Mouse (Mus musculus) retina, adult 2 months (tissue): Measurements from ENCODE around the gene Rbfox2.
"Not testable (repeated sequence)": the region's sequence is repeated elsewhere in the genome, so short reads cannot be mapped to it uniquely, and the experiment has no call there.

Experiments
- DNase-seq: peaks from one replicate; pipeline ENCODE4 v3.0.0-alpha.2; 2012; ENCODE audit warnings: low read depth, low spot score

Gene Rbfox2

DNA sequence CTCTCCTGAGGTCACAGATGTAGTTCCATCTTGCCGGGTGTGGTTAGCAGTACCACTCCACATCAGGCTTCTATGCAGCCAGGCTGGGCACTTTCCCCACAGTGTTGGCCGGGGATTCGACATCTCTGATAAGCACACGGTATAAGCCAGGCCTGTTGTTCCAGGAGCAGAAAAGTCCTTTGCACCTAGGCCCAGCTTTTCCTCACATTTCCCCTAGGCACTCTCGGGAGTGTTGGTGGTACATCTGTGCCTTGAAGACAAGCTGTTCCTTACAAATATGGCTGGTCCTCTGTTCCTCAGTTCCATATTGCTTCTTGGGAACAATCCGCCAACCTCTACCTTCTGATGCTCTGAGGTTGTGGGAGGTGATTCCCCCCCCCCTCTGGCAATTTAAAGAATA lies 240.6 kb downstream of the Rbfox2 start:
- DNase-seq, result no peak

DNA sequence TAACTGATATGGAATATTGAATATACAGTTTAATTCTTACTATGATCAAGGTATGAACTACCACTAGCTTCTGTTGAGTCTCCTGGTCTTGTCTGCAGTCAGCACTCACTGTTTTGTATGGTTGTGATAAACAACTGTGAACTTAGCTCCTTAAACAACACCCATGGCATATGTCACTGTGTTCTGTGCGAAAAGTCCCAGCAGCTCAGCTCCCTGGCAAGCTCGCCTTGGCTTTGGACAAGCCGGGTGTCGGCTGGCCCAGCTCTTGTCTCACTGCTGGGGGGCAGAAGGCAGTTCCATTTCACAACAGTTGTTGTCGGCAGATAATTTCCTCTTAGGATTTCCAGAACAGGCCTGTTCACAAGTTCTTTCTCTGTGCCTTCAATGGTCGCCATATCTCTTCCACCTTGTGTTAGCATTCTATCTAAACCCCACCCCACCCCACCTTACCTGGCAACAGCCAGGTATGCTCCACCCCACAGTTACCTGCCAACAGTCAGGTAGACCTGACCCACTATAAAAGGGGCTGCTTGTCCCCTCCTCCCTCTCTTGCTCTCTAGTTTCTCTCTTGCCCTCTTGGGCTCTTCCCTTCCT lies 241.4 kb downstream of the Rbfox2 start:
- DNase-seq, result no peak

DNA sequence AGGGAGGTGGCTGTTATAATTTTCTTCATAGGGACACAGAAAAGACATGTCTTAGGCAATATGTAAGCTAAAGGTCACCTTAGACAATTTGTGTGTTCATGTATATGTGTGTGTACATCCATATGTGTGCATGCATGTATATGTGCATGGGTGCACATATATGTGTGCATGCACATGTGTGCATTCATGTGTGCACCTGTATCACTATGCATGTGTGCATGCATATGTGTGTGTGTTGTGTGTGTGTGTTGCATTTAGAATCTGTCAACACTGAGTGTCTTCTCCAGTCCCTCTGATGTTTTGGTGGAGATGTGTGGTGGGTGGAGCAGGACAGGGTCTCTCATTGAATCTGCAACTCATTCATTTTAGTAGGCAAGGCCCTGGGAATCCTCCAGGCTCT lies 244.1 kb downstream of the Rbfox2 start:
- DNase-seq, result no peak

DNA sequence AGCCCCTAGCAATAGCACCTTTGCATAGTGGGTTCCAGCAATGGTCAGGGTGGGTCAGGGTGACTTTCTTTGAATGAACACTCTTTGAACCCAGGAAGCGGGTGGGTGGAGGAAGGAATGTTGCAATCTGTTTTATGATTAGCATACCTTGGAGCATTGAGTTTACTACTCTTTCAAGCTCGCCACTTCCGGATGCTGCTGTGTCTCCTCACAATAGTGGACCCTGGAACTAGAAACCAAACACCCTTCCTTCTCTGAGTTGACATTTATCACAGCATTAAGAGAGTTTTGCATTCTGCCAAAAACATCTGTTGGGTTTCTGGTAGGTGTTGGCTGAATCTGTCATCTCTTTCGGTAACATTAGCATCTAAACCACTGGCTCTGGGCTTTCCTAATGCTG lies 247.4 kb downstream of the Rbfox2 start:
- not testable (repeated sequence) for DNase-seq

DNA sequence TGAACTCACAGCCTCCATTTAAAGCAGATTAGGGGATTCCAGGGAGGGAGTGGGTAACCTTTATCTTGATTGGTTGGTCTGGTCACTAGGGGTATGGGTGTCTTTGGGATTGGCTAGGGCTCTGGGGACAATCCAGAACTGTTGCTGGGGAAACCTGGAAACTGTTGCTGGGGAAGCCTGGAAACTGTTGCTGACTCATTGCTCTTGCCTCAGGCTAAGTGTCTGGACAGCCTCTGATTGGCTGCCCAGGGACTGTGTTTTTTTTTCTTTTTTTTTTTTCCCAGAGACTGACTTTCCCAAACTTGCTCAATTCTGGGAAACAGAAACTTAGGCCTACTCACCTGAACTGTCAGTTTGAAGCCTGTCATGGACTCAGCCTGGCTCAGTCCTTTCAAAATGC lies 248.2 kb downstream of the Rbfox2 start:
- no peak for DNase-seq

DNA sequence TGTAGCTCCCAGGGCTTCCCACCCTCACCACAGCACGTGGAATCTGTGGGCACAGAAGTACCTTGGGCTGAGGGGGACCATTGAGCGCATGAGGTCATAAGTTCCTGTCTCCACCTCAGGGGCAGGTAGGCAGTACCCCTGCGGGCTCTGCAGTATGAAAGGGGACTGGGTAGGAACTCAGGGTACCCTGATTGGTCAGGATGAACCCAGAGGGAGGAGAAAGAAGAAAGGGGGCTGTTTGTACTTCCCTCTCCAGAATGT lies 250.1 kb downstream of the Rbfox2 start:
- DNase-seq, result no peak

DNA sequence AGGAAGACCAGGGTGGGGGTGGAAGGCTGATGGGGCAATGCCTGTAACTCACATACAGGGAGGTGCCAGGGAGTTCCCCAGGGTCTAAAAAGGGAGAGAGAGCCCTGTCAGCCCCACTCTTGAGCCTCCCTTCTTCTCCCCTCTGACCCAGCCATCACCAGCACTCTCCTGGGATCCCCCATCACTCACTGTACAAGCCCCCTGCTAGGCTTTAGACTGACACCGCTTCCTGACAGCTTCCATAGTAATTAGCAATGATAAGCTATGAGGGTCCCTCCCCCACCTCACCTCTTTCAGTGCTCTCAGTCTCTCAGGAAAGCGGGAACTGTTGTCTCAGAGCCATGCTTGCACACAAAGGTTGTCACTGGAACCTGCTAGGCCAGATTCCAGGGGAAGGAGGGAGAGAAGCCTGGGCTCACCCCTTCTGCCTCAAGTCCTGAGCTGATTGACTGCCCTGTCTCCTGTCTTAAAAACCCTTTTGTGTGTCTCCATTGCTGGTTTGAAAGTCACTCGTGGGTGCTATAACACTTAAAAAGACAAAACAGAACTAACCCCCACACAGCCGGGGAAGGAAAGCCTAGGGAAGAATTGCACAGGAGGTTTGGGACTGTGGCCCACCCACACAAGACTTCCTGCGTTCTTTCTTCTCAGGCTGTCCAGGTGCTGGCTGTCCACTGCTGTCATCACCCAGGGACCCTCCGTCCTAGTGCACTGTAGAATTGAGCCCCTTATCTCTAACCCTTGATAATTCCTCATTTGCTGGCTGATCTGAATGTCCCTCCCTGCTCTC lies 250.6 kb downstream of the Rbfox2 start:
- DNase-seq, result no peak

DNA sequence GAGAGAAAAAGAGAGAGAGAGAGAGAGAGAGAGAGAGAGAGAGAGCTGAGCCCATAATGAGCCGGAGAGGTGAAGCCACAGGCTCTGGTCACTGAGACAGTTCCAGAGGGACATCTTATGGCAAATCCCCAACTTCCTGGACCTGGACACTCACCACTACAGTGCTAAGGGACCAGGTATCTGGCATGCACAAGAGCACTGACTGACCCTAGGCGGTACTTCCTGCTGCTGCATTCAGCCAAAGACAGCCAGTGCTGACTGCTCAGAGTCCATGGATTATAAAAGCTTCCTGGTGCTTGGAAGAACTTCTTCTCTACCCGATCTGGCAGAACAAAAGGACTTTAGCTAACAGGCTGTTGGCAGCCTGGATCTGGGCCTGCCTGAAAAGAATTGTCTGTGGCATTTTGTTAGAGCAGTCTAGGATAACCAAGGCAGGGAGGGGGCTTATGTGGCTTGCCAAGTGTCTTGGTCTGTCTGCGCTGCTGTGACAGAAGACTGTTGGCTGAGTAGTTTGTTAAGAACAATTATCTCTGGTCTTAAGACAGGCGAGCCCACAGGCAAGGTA lies 252.1 kb downstream of the Rbfox2 start:
- DNase-seq, result no peak

DNA sequence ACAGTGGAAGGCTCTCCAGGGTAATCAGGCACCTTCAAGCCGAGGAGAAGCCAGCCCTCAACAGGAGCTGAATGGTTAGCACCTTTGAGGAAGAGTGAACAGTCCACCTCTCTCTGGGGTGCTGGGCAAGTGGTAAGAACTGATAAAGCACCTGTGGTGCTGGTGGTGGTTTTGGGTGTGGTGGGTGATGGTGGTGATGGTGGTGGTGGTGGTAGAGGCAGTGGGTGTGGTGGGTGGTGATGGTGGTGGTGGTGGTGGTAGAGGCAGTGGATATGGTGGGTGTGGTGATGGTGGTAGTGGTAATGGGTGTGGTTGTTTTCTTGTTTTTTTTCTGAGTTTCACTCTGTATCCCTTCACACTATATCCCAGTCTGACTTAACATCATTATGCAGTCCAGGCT lies 253.8 kb downstream of the Rbfox2 start:
- no peak for DNase-seq

DNA sequence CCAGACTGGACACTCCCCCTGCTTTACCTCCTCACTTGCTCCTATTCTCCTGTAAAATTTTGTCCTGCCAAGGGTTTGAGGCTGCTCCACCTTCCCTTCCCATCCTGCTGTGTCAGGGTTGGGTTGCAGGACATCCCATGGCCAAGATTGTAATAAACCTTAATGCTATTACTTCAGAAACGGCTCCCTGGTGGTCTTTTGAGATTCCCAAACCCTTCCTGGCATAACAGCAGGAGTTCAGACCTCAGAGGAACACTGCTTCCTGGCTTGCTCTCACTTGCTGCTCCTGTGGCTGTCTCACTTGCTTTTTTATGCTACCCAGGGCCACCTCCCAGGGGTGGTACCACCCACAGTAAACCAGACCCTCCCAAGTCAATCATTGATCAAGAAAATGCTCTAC lies 254.6 kb downstream of the Rbfox2 start:
- no peak for DNase-seq

DNA sequence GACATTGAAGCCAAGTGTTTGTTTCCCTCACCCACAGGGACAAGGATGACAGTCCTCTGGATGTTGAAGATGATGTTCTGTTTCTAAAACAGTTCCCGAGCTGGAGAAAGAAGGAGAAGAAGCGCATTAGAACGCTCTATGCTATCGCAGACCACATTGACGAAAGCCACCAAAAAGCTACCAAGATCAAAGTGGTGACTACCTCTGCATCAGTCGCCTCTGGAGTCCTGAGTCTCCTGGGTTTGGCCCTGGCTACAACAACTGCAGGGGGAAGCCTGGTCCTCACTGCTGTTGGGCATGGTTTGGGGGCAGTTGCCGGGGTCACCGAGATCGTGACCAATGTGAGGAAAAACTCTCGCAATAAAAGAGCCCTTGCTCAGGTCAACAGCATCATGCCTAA lies 256.2 kb downstream of the Rbfox2 start, which contains the start of gene Mb:
Mb (minus strand) TSS at position 101 of the 400 bp plus-strand sequence.
- no peak for DNase-seq

DNA sequence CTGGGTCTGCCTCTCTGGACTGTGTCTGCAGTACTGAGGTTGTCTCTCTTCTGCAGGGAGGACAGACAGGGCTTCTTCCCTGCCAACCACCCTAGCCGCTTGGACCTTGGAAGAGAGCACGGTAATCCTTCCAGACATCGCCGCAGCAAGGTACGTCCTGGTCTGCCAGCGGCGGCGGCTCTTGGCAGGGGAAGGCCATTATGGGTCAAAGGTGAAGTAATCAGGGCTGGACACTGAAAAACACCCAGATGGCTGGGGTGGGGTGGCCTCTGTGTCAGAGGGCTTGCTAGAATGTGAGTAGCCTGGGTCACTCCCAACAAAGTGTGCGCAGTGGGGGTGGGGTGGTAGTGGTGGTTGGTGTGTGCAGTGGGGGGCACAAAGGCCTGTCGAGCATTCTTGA lies 261.2 kb downstream of the Rbfox2 start:
- no peak for DNase-seq

DNA sequence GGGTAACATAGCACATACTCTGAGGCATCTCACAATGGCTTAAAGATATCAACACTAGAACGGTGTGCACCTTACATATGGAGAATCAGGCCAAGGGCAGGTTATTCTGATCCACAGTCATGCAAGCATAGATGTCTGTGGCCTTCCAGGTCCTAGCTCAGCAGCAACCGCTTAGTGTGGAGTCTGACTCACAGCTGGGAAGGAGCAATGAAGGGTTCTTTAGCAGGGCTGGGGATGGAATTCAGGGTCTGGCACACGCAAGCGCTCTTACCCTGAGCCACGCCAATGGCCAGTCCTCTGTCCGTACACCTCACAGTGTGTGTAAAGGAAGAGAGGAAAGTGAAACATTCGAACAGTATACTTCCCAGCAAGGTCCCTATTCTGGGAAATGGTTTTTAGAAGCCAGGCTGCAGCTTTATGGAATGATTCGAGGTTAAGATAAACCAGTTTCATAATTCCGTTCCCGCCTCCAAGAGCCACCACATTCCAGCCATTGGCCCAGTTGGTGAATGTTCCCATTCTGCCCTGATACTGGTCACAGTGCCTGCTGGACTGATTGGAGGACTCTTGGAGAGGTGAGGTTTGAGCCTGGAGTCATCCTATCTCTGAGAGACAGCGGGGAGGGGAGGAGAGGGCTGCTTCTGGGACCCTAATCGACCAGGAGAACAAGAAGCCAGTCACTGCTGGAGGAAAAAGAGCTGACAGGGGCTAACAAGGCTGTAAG lies 262.0 kb downstream of the Rbfox2 start, which contains the start of gene Apol6:
Apol6 (plus strand) TSS at position 133 of the 724 bp plus-strand sequence.
- DNase-seq, result no peak

DNA sequence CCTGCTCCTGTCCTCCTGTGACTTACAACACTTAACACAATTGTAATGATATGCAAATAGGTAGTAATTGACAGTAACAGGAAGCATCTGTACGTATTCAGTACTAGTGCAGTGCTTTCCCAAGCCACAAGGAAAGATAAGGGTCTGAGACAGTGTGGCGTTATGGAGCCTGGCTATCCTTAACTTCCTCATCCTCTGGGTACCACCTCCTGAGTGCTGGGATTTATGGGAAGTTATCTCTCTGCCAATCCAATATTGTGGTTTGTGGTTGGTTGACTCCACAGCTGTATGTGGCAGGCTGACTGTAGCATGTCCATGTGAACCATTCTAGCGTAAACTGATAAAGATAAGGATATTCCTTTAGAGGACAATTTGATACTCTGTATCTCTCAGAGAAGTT lies 266.0 kb downstream of the Rbfox2 start:
- no peak for DNase-seq

DNA sequence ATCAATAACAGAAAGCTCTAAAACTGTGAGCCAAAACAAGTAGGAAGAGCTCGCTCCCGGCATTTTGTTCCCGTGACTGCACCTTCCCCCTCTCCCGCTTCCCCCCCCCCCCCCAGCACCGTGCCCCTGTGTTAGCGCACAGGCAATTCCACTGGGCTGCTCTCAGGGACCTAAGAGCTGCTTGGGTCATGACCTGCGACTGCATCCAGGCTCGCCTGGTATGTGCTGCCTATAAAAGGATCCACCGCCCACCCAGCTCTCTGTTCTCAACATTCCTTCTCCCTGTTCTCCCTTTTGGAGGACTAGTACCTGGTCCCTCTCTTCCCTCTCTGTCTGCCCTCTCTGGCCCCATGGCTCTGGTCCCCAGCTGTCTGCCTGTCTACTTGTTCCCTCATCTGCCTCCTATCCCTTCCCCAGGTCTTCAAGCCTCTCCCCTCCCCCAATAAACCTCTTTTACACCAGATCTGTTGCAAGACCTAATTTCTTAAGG lies 267.5 kb downstream of the Rbfox2 start:
- no peak for DNase-seq

DNA sequence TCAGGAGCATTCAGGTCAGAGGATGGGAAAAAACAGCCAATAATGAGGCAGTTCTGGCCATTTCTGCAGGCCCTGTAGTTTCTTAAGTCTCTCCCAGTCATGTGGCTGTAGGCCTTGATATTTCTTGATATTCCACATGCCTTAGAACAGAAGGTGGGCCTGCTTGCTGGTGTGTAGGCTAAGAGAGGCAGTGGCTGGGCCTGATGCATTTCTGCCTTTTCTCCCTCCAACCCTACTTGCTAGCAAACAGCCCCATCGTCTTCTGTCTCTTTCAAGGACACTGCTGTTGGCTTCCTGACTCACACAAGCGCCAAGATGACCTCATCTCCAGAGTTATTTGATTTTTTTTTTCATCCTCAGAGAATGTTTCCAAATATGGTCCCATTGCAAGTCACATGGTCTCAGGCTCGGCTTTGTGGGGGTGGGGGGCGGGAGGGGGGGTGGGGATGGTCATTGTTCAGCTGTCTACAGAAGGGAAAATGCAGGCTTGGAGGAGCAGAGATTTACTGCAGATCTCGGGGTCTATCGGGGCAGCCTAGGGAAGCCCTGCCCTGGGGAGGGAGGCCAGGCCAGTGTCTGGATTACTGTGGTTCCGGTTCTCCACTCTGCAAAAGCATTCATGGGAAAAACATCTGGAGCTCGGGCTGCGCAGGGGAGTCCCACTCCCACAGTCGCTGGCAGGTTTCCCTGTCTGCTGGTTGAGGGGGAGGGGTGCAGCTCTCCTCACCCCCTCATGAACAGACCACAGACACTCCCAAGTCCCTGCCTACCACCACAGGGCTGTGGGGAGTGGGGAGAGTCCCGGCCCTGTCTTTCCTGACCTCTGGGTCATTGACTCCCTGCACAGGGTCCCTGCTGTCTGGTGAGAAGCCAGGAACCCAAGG lies 269.3 kb downstream of the Rbfox2 start:
- DNase-seq, result no peak

DNA sequence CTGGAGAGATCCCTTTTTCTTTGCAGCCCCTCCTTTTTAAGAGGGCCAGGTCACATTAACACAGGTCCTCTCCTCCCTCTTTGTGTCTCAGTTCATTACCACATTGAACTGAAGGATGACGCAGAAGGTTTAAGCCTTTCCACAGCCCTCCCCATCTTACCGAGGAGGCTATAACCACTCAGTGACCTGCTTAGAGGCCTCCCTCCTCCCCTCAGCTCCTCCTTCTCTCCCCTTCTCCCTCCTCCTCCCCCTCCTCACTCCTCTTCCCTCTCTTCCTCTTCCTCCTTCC lies 269.9 kb downstream of the Rbfox2 start:
- DNase-seq, result no peak

DNA sequence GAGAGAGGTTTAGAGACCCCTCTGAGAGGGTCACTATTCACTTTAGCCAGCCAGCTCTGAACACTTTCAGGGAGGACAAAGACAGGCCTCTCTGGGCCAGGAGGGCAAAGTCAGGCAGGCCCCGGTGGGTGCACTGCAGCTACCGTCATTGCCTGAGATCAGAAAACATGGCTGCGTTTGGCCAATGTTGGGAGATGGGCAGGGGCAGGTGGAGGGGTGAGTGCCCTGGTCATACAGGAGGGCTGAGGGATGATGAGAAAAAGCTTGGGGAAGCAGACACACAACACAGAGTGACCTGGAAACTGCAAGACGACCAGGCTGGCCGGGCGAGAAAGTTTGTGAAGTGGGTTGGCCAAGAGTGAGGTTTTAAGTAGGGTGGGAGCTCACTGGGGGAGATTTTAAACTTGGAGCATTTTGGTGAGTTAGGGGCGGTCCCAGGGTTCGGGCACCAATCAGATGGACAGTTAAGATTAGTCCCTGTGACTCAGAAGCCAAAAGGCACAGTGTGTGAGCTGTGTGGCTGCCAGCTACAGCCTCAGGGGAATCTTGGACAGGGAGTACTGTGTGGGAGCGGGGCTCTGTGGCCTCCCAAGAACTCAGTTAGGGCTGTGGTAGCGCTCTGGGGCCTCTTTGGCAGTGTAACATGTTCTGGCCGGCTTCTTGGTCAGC lies 270.4 kb downstream of the Rbfox2 start:
- no peak for DNase-seq

DNA sequence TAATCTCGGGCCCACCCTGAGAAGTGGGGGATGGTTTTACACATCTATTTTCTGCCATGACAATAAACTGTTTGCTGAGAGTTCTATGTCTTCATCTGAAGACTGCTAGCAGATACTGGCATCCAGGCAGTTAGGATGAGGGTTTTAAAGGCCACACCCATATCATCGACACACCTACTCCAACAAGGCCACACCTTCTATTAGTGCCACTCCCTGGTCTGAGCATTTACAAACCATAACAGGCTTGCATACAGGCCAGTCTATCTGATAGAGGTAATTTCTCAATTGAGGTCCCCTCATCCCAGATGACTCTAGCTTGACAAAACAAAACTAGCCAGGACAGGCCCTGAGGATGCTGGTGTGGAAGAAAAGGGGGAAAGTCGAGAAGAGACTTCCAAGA lies 271.2 kb downstream of the Rbfox2 start:
- no peak for DNase-seq

DNA sequence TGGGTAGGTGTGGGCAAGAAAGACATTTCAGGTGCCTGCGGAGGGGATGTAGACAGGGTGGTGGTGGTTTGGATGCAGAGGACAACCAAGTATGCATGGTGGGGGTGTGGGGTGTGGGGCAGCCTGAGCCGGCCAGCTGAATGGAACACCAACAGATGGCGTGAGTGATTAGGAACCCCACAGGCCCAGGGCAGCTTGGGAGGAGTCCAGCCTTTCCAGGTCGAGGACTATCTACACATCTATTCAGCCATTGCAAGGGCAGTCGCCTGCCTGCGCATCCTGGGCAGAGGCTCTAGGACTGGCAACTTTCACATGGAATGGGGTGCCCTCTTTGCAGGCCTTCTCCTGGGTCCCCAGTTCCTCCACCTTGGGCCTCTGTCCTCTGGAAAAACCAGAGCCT lies 272.3 kb downstream of the Rbfox2 start:
- no peak for DNase-seq

DNA sequence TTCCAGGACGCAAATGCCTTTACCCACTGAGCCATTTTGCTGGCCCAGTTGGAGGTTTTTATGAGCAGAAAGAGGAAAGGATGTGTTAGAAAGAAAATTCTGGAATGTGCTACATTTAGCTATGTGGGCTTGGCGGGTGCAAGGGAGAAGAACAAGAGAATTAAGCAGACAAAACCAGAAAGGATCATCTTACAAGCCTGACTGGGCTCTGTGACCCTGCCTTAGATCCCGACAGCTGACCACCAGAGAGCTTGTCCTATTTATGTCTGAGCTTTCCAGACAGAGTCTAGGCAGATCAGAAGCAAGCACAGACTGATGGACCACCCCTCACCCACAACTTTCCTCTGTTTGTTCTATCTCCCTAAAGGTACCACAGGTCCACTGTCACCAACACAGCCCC lies 275.5 kb downstream of the Rbfox2 start:
- DNase-seq, result no peak
